Mouse (Mus musculus): Measurements from ENCODE around the gene Ppfibp2.

Ppfibp2 gene

GRCm38 (mm10) chr7:107618028-107618992 is 23.3 kb downstream of the Ppfibp2 start:
- no peak for DNase-seq (ENCODE audit: low read depth)

GRCm38 (mm10) chr7:107619225-107619624 is 24.2 kb downstream of the Ppfibp2 start:
- DNase-seq (ENCODE audit: low read depth) = no peak

- no peak for DNase-seq (ENCODE audit: low read depth)
Observed at GRCm38 (mm10) chr7:107620137-107620536, 25.1 kb downstream of the Ppfibp2 start.

GRCm38 (mm10) chr7:107624432-107624831 is 29.4 kb downstream of the Ppfibp2 start:
- DNase-seq (ENCODE audit: low read depth) = no peak

GRCm38 (mm10) chr7:107625061-107625460 is 30.1 kb downstream of the Ppfibp2 start, which contains the start of gene 5330417H12Rik:
Gene 5330417H12Rik, minus strand, starts transcription at chr7:107625161.
- DNase-seq (ENCODE audit: low read depth) = no peak

- no peak for DNase-seq (ENCODE audit: low read depth)
Observed at GRCm38 (mm10) chr7:107625781-107626180, 30.8 kb downstream of the Ppfibp2 start.

GRCm38 (mm10) chr7:107628383-107628782 is 33.4 kb downstream of the Ppfibp2 start:
- DNase-seq (ENCODE audit: low read depth) = no peak

GRCm38 (mm10) chr7:107633201-107633600 is 38.2 kb downstream of the Ppfibp2 start:
- no peak for DNase-seq (ENCODE audit: low read depth)

- no peak for DNase-seq (ENCODE audit: low read depth)
Observed at GRCm38 (mm10) chr7:107637398-107637797, 42.4 kb downstream of the Ppfibp2 start.

GRCm38 (mm10) chr7:107638026-107638425 is 43.0 kb downstream of the Ppfibp2 start:
- DNase-seq (ENCODE audit: low read depth) = no peak

- DNase-seq (ENCODE audit: low read depth) = no peak
Observed at GRCm38 (mm10) chr7:107642586-107643275, 47.7 kb downstream of the Ppfibp2 start.

- DNase-seq (ENCODE audit: low read depth) = no peak
Observed at GRCm38 (mm10) chr7:107644987-107645386, 50.0 kb downstream of the Ppfibp2 start.

- no peak for DNase-seq (ENCODE audit: low read depth)
Observed at GRCm38 (mm10) chr7:107648937-107649688, 54.1 kb downstream of the Ppfibp2 start.

GRCm38 (mm10) chr7:107649990-107650389 is 55.0 kb downstream of the Ppfibp2 start:
- DNase-seq (ENCODE audit: low read depth) = no peak

- DNase-seq (ENCODE audit: low read depth) = no peak
Observed at GRCm38 (mm10) chr7:107651821-107652220, 56.8 kb downstream of the Ppfibp2 start.

GRCm38 (mm10) chr7:107656451-107656850 is 61.4 kb downstream of the Ppfibp2 start:
- DNase-seq (ENCODE audit: low read depth) = no peak

GRCm38 (mm10) chr7:107659186-107659918 is 64.3 kb downstream of the Ppfibp2 start:
- no peak for DNase-seq (ENCODE audit: low read depth)

GRCm38 (mm10) chr7:107661189-107661842 is 66.3 kb downstream of the Ppfibp2 start:
- peak; percentile 38 for DNase-seq (ENCODE audit: low read depth)

- no peak for DNase-seq (ENCODE audit: low read depth)
Observed at GRCm38 (mm10) chr7:107661843-107662281, 66.9 kb downstream of the Ppfibp2 start.

- no peak for DNase-seq (ENCODE audit: low read depth)
Observed at GRCm38 (mm10) chr7:107663621-107664020, 68.6 kb downstream of the Ppfibp2 start.

Data from c-Kit-positive CD71-negative TER-119-negative erythroid progenitor cells, embryonic 14.5 days (primary cell).